Mouse (Mus musculus) spleen, adult 2 months (tissue): ENCODE results near the gene Mup16. TPM values are rescaled to one million over a fixed set of nuclear protein-coding genes. Genes with fewer than 3 reads are reported as not detected.
"Not testable (repeated sequence)": the region's sequence is repeated elsewhere in the genome, so short reads cannot be mapped to it uniquely, and the experiment has no call there.

Experiments
- DNase-seq, 2 experiments: peaks; one replicate each; pipeline versions ENCODE4 v3.0.0 to v3.0.0-alpha.2; 2012 to 2021; ENCODE audit warnings: low spot score in 2 of 2, low read depth in 1 of 2
- H3K27ac ChIP-seq: fragments of 200-500 bp; 2 replicates; pipeline ENCODE4 v1.5.1; 2012; ENCODE audit warnings: low read length, inconsistent platforms; ENCODE audit not compliant: insufficient read depth
- H3K27me3 ChIP-seq: fragments of 200-500 bp; 2 replicates; pipeline ENCODE4 v1.6.1; 2012; ENCODE audit warnings: mild to moderate bottlenecking, moderate library complexity, low read length, inconsistent platforms; ENCODE audit not compliant: control insufficient read depth, insufficient read depth
- H3K36me3 ChIP-seq: fragments of 200-500 bp; 2 replicates; pipeline ENCODE4 v1.6.1; 2012; ENCODE audit warnings: mild to moderate bottlenecking, low read length, inconsistent platforms; ENCODE audit not compliant: control insufficient read depth, insufficient read depth
- H3K4me1 ChIP-seq: fragments of 200-500 bp; 2 replicates; pipeline ENCODE4 v1.6.1; 2011; ENCODE audit warnings: inconsistent platforms; ENCODE audit not compliant: control insufficient read depth, insufficient read depth, insufficient read length
- H3K4me3 ChIP-seq: fragments of 200-500 bp; 2 replicates; pipeline ENCODE4 v1.5.1; 2011; ENCODE audit warnings: mild to moderate bottlenecking, inconsistent platforms; ENCODE audit not compliant: insufficient read depth, insufficient read length; ENCODE audit errors: extremely low read depth
- WGBS: fragments of 180-500 bp; shearing (Covaris S2); methylation state at CpG from one replicate; pipeline ENCODE4 v1.1.7; 2018; 5-methylcytosine and 5-hydroxymethylcytosine counted together
- polyA plus RNA-seq: library from polyadenylated mRNA; depleted of rRNA; stranded (reverse); fragments of >200 nt; gene quantifications from 2 replicates; pipeline ENCODE4 v1.2.3, GENCODE M21; 2012; rRNA removed

Mup16 gene
- not detected in 2 replicates for polyA plus RNA-seq

DNA sequence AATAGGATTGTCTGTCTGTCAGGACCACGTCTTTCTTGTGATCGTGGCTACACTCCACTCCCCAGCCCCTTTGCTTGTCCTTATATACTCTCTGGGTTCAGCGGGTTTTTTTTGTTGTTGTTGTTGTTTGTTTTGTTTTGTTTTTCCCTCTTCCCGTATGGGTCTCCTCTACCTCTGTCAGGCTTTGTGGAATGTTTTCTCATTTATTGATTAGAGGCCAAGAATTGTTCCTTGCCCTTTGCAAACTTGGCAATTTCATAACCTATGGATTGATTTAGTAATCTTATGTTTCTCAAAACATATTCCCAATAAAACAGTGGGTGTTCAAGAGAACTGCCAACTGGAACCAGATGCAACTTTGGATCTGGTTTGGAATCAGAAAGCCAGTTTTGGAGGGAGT, at the start of gene Mup16:
Mup16 (minus strand) TSS at position 101 of the 400 bp plus-strand sequence.
- not testable (repeated sequence) for H3K4me3 ChIP-seq

DNA sequence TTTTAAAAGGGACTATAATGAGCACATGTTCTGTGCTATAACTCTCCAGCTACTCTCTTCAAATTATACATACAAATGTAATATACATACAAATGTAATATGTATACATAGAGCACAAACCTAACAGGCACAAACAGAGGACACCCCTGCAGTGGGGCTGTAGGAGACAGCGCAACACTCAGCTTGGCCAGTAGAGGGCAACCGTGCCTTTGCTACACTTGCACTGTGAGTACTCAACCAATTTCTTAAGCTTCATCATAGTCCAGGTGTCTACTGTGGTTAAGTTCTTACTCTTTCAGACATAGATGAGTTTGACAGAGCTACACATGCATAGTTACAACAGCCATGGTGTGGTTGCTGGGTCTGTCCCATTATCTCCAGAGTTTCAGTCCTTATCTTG, 36.6 kb upstream of the Mup16 start:
- H3K4me1 ChIP-seq, H3K4me3 ChIP-seq, H3K27ac ChIP-seq, H3K27me3 ChIP-seq, DNase-seq, H3K36me3 ChIP-seq: not testable (repeated sequence)
- WGBS, result 49% methylated on average over 2 of the region's 2 CpGs

More for the DNA sequence above, at the start of gene Mup16:
- not testable (repeated sequence) for H3K27ac ChIP-seq, H3K4me1 ChIP-seq, DNase-seq, H3K27me3 ChIP-seq, H3K36me3 ChIP-seq
- 89% methylated on average over 4 of the region's 4 CpGs for WGBS

Other genes starting within 250 kb of the Mup16 start
- gene Mup14, start 215.5 kb downstream of the Mup16 start, polyA plus RNA-seq, result not detected in 2 replicates
- not detected in 2 replicates for gene Mup15, start 79.8 kb downstream of the Mup16 start, polyA plus RNA-seq
- not detected in 2 replicates for gene Mup17, start 76.3 kb upstream of the Mup16 start, polyA plus RNA-seq
- gene Mup18, start 154.6 kb upstream of the Mup16 start, polyA plus RNA-seq, result not detected in 2 replicates